Mouse (Mus musculus) kidney, adult 2 months (tissue): Measurements from ENCODE around the gene Nacc1. TPM values are rescaled to one million over a fixed set of nuclear protein-coding genes. Genes with fewer than 3 reads are reported as not detected.

Source experiments
- DNase-seq: peaks from one replicate; pipeline ENCODE4 v3.0.0; 2021
- H3K27ac ChIP-seq: fragments of 200-500 bp; 2 replicates; pipeline ENCODE4 v1.5.1; 2012; ENCODE audit warnings: low read depth, low read length, control low read depth, inconsistent platforms; ENCODE audit not compliant: insufficient read depth
- H3K27me3 ChIP-seq: fragments of 200-500 bp; replicated peaks from 2 replicates; pipeline ENCODE4 v1.6.1; 2012; ENCODE audit warnings: mild to moderate bottlenecking, moderate library complexity, low read length, inconsistent platforms; ENCODE audit not compliant: control insufficient read depth, insufficient read depth
- H3K36me3 ChIP-seq: fragments of 200-500 bp; 2 replicates; pipeline ENCODE4 v1.6.1; 2012; ENCODE audit warnings: mild to moderate bottlenecking, moderate library complexity, low read length, inconsistent platforms; ENCODE audit not compliant: control insufficient read depth, insufficient read depth
- H3K4me1 ChIP-seq: fragments of 200-500 bp; 2 replicates; pipeline ENCODE4 v1.6.1; 2011; ENCODE audit warnings: low read length; ENCODE audit not compliant: control insufficient read depth, insufficient read depth
- H3K4me3 ChIP-seq: fragments of 200-500 bp; 2 replicates; pipeline ENCODE4 v1.5.1; 2011; ENCODE audit warnings: mild to moderate bottlenecking, low read depth, low read length, control low read depth; ENCODE audit not compliant: insufficient read depth
- CTCF ChIP-seq: fragments of 200-500 bp; conservative IDR thresholded peaks from 2 replicates; pipeline ENCODE4 v1.5.1; 2011; ENCODE audit warnings: low read depth, mild to moderate bottlenecking, control low read depth, low read length, moderate library complexity, mixed read lengths; ENCODE audit not compliant: insufficient read depth, insufficient read length
- POLR2A ChIP-seq: fragments of 200-500 bp; IDR thresholded peaks from one replicate; pipeline ENCODE4 v1.6.1; 2011; ENCODE audit warnings: low read depth, low read length, control low read depth
- WGBS: fragments of 180-500 bp; shearing (Covaris S2); methylation state at CpG from one replicate; pipeline ENCODE4 v1.1.7; 2018; 5-methylcytosine and 5-hydroxymethylcytosine counted together
- polyA plus RNA-seq: library from polyadenylated mRNA; depleted of rRNA; stranded (reverse); fragments of >200 nt; gene quantifications from 2 replicates; pipeline ENCODE4 v1.2.3, GENCODE M21; 2012

Nacc1 gene
- polyA plus RNA-seq, 1 experiment: 85.8 TPM

- TF ChIP-seq CTCF (no peak), POLR2A (no peak)
- H3K4me3 ChIP-seq: no peak overlapping the region
- no peaks in the 10 kb centered on the region for H3K36me3 ChIP-seq
- no peak overlapping the region for H3K27ac ChIP-seq
- H3K4me1 ChIP-seq: peaks cover 11% of the 10 kb centered on the region
- DNase-seq: no peak
- WGBS: 70% methylated on average over 1 of the region's 1 CpGs
- no peaks in the 10 kb centered on the region for H3K27me3 ChIP-seq
These were observed 19.6 kb downstream of the Nacc1 start for GRCm38 (mm10) chr8:84668081-84668480.

GRCm38 (mm10) chr8:84665385-84665893, 22.2 kb downstream of the Nacc1 start:
- TF ChIP-seq POLR2A (no peak), CTCF (no peak)
- Histone ChIP-seq H3K36me3 (no peaks in the 10 kb centered on the region), H3K27me3 (no peaks in the 10 kb centered on the region), H3K4me1 (peaks cover 15% of the 10 kb centered on the region), H3K27ac (peak overlapping the region; percentile 34; the same call in 1 of the 2 replicates), H3K4me3 (peak overlapping the region; percentile 91)
- WGBS: 3% methylated on average over 14 of the region's 14 CpGs
- no peak for DNase-seq

- H3K4me3 ChIP-seq: peak overlapping the region; percentile 91
- H3K27ac ChIP-seq: peak overlapping the region; percentile 98
- DNase-seq: peak; percentile 91
- 1% methylated on average over 29 of the region's 29 CpGs for WGBS
- H3K36me3 ChIP-seq: no peaks in the 10 kb centered on the region
- H3K4me1 ChIP-seq: peaks cover 14% of the 10 kb centered on the region; the same call in 1 of the 2 replicates
- no peak for TF ChIP-seq POLR2A
- TF ChIP-seq CTCF: peak; percentile 49
- no peaks in the 10 kb centered on the region for H3K27me3 ChIP-seq
These were observed 22.9 kb downstream of the Nacc1 start for GRCm38 (mm10) chr8:84664566-84665384.

GRCm38 (mm10) chr8:84663483-84664327, 24.0 kb downstream of the Nacc1 start:
- peak overlapping the region; percentile 98 for H3K27ac ChIP-seq
- 3% methylated on average over 43 of the region's 43 CpGs for WGBS
- H3K4me1 ChIP-seq: peaks cover 15% of the 10 kb centered on the region; the same call in 1 of the 2 replicates
- no peak for TF ChIP-seq POLR2A
- TF ChIP-seq CTCF: 0 out of 2 replicates have a peak, but pooled peaks have one; percentile 4
- peak; percentile 99 for DNase-seq
- no peaks in the 10 kb centered on the region for H3K27me3 ChIP-seq
- no peaks in the 10 kb centered on the region for H3K36me3 ChIP-seq
- H3K4me3 ChIP-seq: peak overlapping the region; percentile 91

- Histone ChIP-seq H3K4me1 (peaks cover 15% of the 10 kb centered on the region; the same call in 1 of the 2 replicates), H3K27ac (peak within 1 kb of the TSS; percentile 84), H3K27me3 (no peaks in the 10 kb centered on the region), H3K36me3 (no peaks in the 10 kb centered on the region), H3K4me3 (peak within 1 kb of the TSS; percentile 87)
- TF ChIP-seq CTCF (no peak), POLR2A (peak; percentile 100)
- DNase-seq: peak; percentile 98
- under 1% methylated on average over 27 of the region's 27 CpGs for WGBS
These were observed 25.0 kb downstream of the Nacc1 start, which contains the start of gene Ier2 for GRCm38 (mm10) chr8:84662581-84663065. TSS of gene Ier2 (minus strand) at chr8:84662852.

- Histone ChIP-seq H3K4me3 (peak overlapping the region; percentile 87), H3K4me1 (peaks cover 17% of the 10 kb centered on the region; the same call in 1 of the 2 replicates), H3K27ac (peak overlapping the region; percentile 84), H3K27me3 (no peaks in the 10 kb centered on the region), H3K36me3 (no peaks in the 10 kb centered on the region)
- WGBS: under 1% methylated on average over 61 of the region's 61 CpGs
- no peak for TF ChIP-seq CTCF
- no peak for TF ChIP-seq POLR2A
- peak; percentile 52 for DNase-seq
These were observed 25.6 kb downstream of the Nacc1 start for GRCm38 (mm10) chr8:84661961-84662571.
